Mouse (Mus musculus): Measurements from ENCODE around the gene Fuz. TPM values are rescaled to one million over a fixed set of nuclear protein-coding genes. Genes with fewer than 3 reads are reported as not detected.

Fuz gene
- polyA plus RNA-seq, 1 experiment from 2014 or later = 18.7 TPM

DNA sequence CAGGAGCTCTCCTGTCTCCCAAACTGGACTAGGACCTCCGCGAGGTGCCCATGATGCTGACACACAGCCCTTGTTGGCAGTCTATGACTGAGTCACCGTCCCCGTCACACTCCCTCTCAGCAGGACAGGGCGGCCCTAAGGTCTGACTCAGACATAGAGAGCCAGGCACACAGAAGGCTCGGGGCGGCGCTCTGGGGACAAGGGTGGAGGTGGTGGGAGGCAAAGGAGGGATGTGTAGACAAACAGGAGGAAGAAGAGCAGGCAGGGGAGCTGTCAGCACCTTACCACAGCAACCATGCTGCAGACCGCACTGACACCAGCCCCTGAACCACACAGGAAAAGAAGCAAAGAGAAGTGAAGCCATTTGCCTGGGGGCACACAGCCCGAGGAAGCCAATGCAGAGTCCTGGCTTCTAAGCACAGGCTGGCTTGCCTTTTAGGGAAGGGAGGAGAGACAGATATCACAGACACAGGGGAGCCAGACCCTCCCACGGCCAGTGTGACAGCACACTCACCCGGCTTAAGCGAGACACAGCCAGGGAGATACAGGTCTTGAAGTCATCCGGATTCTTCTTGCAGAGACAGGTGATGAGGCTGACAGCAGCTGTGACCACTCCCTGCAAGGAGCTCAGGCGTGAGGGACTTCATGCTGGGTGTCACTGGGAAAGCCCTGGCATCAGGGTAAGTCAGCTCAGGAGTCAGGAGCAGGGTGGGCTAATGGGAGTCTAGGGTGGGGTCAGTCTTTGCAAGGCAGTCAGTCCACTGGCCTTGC lies 13.0 kb downstream of the Fuz start:
- DNase-seq (ENCODE audit: low spot score) = no peak
- no peaks in the 10 kb centered on the region for H3K9me3 ChIP-seq (ENCODE audit: control insufficient read depth, low read length)
- H3K27ac ChIP-seq (ENCODE audit: low read depth, low read length) = no peak overlapping the region
- H3K27me3 ChIP-seq (ENCODE audit: control insufficient read depth, insufficient read depth, low read length) = no peaks in the 10 kb centered on the region
- H3K4me3 ChIP-seq (ENCODE audit: low read depth, low read length) = no peak overlapping the region
- no peak for ATAC-seq (ENCODE audit: insufficient read depth, low FRiP score, low TSS enrichment)
- no peak overlapping the region for H3K9ac ChIP-seq (ENCODE audit: low read length)
- no peak overlapping the region for H3K4me2 ChIP-seq (ENCODE audit: low read depth)
- H3K36me3 ChIP-seq (ENCODE audit: control insufficient read depth, insufficient read depth, low read length) = peaks cover 35% of the 10 kb centered on the region
- WGBS = 94% methylated on average over 15 of the region's 15 CpGs
- H3K4me1 ChIP-seq (ENCODE audit: control insufficient read depth, insufficient read depth, low read length) = no peaks in the 10 kb centered on the region

DNA sequence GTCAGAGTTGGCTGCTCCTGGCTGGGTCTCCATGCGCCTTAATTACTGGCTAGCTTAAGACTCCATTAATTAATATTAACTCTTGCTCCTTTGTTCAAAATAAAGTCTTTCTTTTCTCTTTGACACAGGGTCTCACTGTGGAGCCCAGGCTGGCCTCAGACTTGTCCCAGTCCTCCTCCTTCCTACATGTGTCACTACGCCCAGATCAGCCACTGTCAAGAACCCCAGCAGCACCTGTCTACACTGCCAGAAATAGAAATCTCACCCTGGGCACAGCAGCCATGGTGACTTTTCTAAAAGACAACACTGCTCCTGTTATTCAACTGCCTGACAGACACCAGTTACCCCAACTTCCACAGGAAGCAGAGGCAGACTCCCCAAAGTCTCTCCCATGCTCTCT lies 18.5 kb downstream of the Fuz start:
- WGBS = 88% methylated on average over 2 of the region's 2 CpGs
- no peaks in the 10 kb centered on the region for H3K27me3 ChIP-seq (ENCODE audit: control insufficient read depth, insufficient read depth, low read length)

DNA sequence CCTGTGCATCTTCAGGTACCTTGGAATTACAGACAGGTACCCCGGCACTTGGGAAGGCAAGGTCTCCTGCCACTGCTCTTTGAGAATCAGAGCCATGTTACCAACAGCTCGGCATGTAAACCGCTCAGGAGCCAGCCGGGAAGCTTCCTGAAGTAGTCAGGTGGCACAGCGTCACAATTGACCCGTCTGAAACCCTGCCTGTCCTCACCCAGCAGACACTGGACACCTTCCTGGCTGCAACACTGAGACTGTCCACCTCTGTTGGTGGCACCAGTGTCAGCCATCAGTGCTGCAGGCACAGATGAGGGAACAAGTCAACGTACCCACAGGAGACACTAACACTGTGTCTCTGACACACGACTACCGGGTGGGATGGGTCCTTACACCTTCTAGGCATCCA lies 19.4 kb downstream of the Fuz start:
- ATAC-seq (ENCODE audit: insufficient read depth, low FRiP score, low TSS enrichment) (no peak), DNase-seq (ENCODE audit: low spot score) (no peak)
- H3K27ac ChIP-seq (ENCODE audit: low read depth, low read length) = no peak overlapping the region
- no peak overlapping the region for H3K4me2 ChIP-seq (ENCODE audit: low read depth)
- H3K4me3 ChIP-seq (ENCODE audit: low read depth, low read length) = no peak overlapping the region
- no peaks in the 10 kb centered on the region for H3K27me3 ChIP-seq (ENCODE audit: control insufficient read depth, insufficient read depth, low read length)
- peaks cover 9% of the 10 kb centered on the region for H3K36me3 ChIP-seq (ENCODE audit: control insufficient read depth, insufficient read depth, low read length)
- 95% methylated on average over 9 of the region's 9 CpGs for WGBS
- no peak overlapping the region for H3K9ac ChIP-seq (ENCODE audit: low read length)
- H3K4me1 ChIP-seq (ENCODE audit: control insufficient read depth, insufficient read depth, low read length) = no peaks in the 10 kb centered on the region
- no peaks in the 10 kb centered on the region for H3K9me3 ChIP-seq (ENCODE audit: control insufficient read depth, low read length)

More for the DNA sequence above, 18.5 kb downstream of the Fuz start:
- Histone ChIP-seq H3K4me3 (ENCODE audit: low read depth, low read length) (no peak overlapping the region), H3K27ac (ENCODE audit: low read depth, low read length) (no peak overlapping the region), H3K4me2 (ENCODE audit: low read depth) (no peak overlapping the region), H3K9me3 (ENCODE audit: control insufficient read depth, low read length) (no peaks in the 10 kb centered on the region), H3K4me1 (ENCODE audit: control insufficient read depth, insufficient read depth, low read length) (no peaks in the 10 kb centered on the region), H3K9ac (ENCODE audit: low read length) (no peak overlapping the region), H3K36me3 (ENCODE audit: control insufficient read depth, insufficient read depth, low read length) (peaks cover 16% of the 10 kb centered on the region)
- ATAC-seq (ENCODE audit: insufficient read depth, low FRiP score, low TSS enrichment) (no peak), DNase-seq (ENCODE audit: low spot score) (no peak)

DNA sequence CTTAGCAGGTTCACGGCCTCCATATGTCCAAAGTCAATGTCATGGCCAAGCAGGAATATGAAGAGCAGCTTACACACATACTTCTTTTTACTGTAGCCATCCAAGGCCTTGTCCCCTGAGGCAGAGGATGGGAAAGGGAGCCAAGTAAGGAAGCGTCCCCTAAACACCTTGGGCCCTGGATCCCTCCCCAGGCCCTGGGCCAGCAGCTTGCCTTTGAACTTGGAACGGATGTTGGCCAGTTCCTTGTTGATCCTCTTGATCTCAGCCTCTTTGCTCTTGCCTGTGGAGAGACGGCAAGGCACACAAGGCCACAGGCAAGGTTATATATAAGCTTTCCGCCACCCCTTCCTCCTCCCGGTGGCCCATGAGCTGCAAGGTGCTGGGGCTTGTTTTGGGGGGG lies 20.3 kb downstream of the Fuz start:
- no peak overlapping the region for H3K4me2 ChIP-seq (ENCODE audit: low read depth)
- no peaks in the 10 kb centered on the region for H3K27me3 ChIP-seq (ENCODE audit: control insufficient read depth, insufficient read depth, low read length)
- H3K9ac ChIP-seq (ENCODE audit: low read length) = no peak overlapping the region
- no peak overlapping the region for H3K4me3 ChIP-seq (ENCODE audit: low read depth, low read length)
- H3K27ac ChIP-seq (ENCODE audit: low read depth, low read length) = no peak overlapping the region
- no peaks in the 10 kb centered on the region for H3K4me1 ChIP-seq (ENCODE audit: control insufficient read depth, insufficient read depth, low read length)
- DNase-seq (ENCODE audit: low spot score) (no peak), ATAC-seq (ENCODE audit: insufficient read depth, low FRiP score, low TSS enrichment) (no peak)
- WGBS = 92% methylated on average over 6 of the region's 6 CpGs
- peaks cover 7% of the 10 kb centered on the region for H3K36me3 ChIP-seq (ENCODE audit: control insufficient read depth, insufficient read depth, low read length)
- no peaks in the 10 kb centered on the region for H3K9me3 ChIP-seq (ENCODE audit: control insufficient read depth, low read length)

DNA sequence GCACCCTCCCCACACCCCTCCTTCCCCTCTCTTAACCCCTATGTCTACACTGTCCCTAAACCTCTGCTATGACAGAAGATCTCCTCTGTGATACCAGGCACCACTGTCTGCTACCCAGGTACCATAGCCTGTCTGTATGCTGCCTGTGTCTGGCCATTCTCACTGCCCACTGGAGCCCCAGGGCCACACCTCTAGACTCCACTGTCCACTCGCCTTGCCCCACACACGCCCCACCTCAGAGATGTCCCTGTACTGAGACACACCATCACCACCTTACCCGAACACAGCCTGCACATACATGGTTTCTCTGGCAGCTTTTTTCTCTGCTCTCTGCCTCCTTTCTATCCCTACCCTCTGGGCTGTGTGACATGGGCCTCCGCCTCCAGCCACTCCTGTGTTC lies 21.0 kb downstream of the Fuz start:
- no peak for DNase-seq (ENCODE audit: low spot score)
- no peak overlapping the region for H3K9ac ChIP-seq (ENCODE audit: low read length)
- H3K4me2 ChIP-seq (ENCODE audit: low read depth) = no peak overlapping the region
- no peaks in the 10 kb centered on the region for H3K27me3 ChIP-seq (ENCODE audit: control insufficient read depth, insufficient read depth, low read length)
- no peaks in the 10 kb centered on the region for H3K4me1 ChIP-seq (ENCODE audit: control insufficient read depth, insufficient read depth, low read length)
- peaks cover 7% of the 10 kb centered on the region for H3K36me3 ChIP-seq (ENCODE audit: control insufficient read depth, insufficient read depth, low read length)
- H3K4me3 ChIP-seq (ENCODE audit: low read depth, low read length) = no peak overlapping the region
- no peak overlapping the region for H3K27ac ChIP-seq (ENCODE audit: low read depth, low read length)
- ATAC-seq (ENCODE audit: insufficient read depth, low FRiP score, low TSS enrichment) = no peak
- 94% methylated on average over 4 of the region's 4 CpGs for WGBS
- H3K9me3 ChIP-seq (ENCODE audit: control insufficient read depth, low read length) = no peaks in the 10 kb centered on the region

DNA sequence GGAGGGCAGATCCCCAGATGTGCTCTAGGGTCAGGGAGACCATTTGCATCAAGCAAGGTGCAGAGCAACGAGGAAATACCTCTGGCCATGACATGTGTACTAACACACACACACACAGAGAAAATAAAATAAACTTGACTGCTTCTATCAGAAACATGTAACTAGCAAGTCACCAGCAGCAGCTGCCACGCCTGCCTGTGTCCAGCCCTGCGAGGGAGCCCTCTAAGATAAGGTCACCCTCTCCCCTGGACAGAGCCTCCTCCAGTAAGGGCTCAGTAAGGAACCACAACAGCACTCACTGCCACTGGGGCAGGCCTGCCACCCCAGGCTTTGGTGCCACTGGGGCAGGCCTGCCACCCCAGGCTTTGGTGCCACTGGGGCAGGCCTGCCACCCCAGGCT lies 22.3 kb downstream of the Fuz start:
- Histone ChIP-seq H3K27me3 (ENCODE audit: control insufficient read depth, insufficient read depth, low read length) (no peaks in the 10 kb centered on the region), H3K4me3 (ENCODE audit: low read depth, low read length) (no peak overlapping the region), H3K4me1 (ENCODE audit: control insufficient read depth, insufficient read depth, low read length) (no peaks in the 10 kb centered on the region), H3K27ac (ENCODE audit: low read depth, low read length) (no peak overlapping the region), H3K36me3 (ENCODE audit: control insufficient read depth, insufficient read depth, low read length) (peaks cover 8% of the 10 kb centered on the region), H3K9me3 (ENCODE audit: control insufficient read depth, low read length) (no peaks in the 10 kb centered on the region), H3K4me2 (ENCODE audit: low read depth) (no peak overlapping the region), H3K9ac (ENCODE audit: low read length) (no peak overlapping the region)
- ATAC-seq (ENCODE audit: insufficient read depth, low FRiP score, low TSS enrichment) (no peak), DNase-seq (ENCODE audit: low spot score) (no peak)
- WGBS = 73% methylated on average over 3 of the region's 3 CpGs

DNA sequence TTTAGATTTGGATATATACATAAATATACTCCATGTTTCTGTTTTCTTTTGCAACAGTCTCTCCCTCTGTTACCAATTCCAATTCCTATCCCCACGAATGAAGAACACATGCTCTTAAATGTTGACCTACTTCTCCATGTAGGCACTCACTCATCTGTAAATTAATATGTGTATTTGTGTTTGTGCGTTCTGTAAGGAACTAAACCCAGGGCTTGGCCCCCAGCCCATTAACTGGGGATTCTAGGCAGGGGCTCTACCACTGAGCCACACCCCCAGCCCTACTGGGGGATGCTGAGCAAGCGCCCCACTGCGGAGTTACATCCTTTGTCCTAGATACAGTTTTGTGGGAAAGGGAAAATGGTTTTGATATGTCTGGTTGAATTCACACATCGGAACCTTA lies 23.2 kb downstream of the Fuz start:
- 94% methylated on average over 5 of the region's 5 CpGs for WGBS

DNA sequence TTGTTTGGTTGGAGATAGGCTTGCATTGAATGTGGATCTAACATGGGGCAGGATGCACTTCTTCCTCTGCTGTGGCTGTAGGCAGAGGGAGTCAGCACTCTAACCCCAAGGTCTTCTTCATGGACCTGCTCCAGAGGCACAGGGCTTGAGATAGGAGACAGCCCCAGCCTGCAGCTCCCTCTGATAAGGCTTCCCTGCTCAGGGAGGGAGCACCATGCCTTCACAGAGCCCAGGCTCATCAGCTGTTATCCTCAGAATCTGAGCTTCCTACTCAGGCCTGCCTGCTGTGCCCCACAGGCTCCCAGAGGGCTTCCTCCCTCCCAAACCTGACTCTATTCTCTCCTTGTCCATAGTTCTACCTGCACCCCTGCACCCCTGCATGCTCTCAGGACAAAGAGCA lies 26.7 kb downstream of the Fuz start:
- ATAC-seq (ENCODE audit: insufficient read depth, low FRiP score, low TSS enrichment) = no peak
- H3K4me1 ChIP-seq (ENCODE audit: control insufficient read depth, insufficient read depth, low read length) = no peaks in the 10 kb centered on the region
- H3K4me3 ChIP-seq (ENCODE audit: low read depth, low read length) = no peak overlapping the region
- no peak for DNase-seq (ENCODE audit: low spot score)
- H3K36me3 ChIP-seq (ENCODE audit: control insufficient read depth, insufficient read depth, low read length) = peaks cover 9% of the 10 kb centered on the region
- H3K27me3 ChIP-seq (ENCODE audit: control insufficient read depth, insufficient read depth, low read length) = no peaks in the 10 kb centered on the region
- no peak overlapping the region for H3K9ac ChIP-seq (ENCODE audit: low read length)
- no peaks in the 10 kb centered on the region for H3K9me3 ChIP-seq (ENCODE audit: control insufficient read depth, low read length)
- no peak overlapping the region for H3K27ac ChIP-seq (ENCODE audit: low read depth, low read length)
- H3K4me2 ChIP-seq (ENCODE audit: low read depth) = no peak overlapping the region

More for the DNA sequence above, 23.2 kb downstream of the Fuz start:
- DNase-seq (ENCODE audit: low spot score) (no peak), ATAC-seq (ENCODE audit: insufficient read depth, low FRiP score, low TSS enrichment) (no peak)
- H3K36me3 ChIP-seq (ENCODE audit: control insufficient read depth, insufficient read depth, low read length) = peaks cover 8% of the 10 kb centered on the region
- no peak overlapping the region for H3K4me2 ChIP-seq (ENCODE audit: low read depth)
- no peaks in the 10 kb centered on the region for H3K9me3 ChIP-seq (ENCODE audit: control insufficient read depth, low read length)
- H3K9ac ChIP-seq (ENCODE audit: low read length) = no peak overlapping the region
- H3K27ac ChIP-seq (ENCODE audit: low read depth, low read length) = no peak overlapping the region
- H3K4me1 ChIP-seq (ENCODE audit: control insufficient read depth, insufficient read depth, low read length) = no peaks in the 10 kb centered on the region
- H3K27me3 ChIP-seq (ENCODE audit: control insufficient read depth, insufficient read depth, low read length) = no peaks in the 10 kb centered on the region
- no peak overlapping the region for H3K4me3 ChIP-seq (ENCODE audit: low read depth, low read length)

DNA sequence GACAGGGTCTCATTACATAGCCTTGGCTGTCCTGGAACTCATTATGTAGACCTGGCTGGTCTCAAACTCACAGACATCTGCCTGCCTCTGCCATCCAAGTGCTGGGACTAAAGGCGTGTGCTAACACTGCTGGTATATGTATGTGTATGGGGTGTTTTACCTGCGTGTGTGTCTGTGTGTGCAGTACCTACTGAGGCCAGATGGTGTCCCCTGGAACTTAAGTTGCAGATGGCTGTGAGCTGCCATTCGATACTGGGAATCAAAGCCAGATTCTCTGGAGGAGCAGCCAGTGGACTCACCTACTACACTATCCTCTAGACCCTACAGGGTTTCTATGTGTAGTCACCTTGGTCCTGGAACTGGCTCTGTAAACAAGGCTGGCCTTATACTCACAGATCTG lies 29.6 kb downstream of the Fuz start:
- Histone ChIP-seq H3K4me2 (ENCODE audit: low read depth) (no peak overlapping the region), H3K9ac (ENCODE audit: low read length) (no peak overlapping the region), H3K36me3 (ENCODE audit: control insufficient read depth, insufficient read depth, low read length) (peaks cover 7% of the 10 kb centered on the region), H3K4me3 (ENCODE audit: low read depth, low read length) (no peak overlapping the region), H3K27ac (ENCODE audit: low read depth, low read length) (no peak overlapping the region), H3K27me3 (ENCODE audit: control insufficient read depth, insufficient read depth, low read length) (no peaks in the 10 kb centered on the region), H3K9me3 (ENCODE audit: control insufficient read depth, low read length) (no peaks in the 10 kb centered on the region), H3K4me1 (ENCODE audit: control insufficient read depth, insufficient read depth, low read length) (peaks cover 9% of the 10 kb centered on the region)
- WGBS = 79% methylated on average over 3 of the region's 3 CpGs
- no peak for ATAC-seq (ENCODE audit: insufficient read depth, low FRiP score, low TSS enrichment)
- no peak for DNase-seq (ENCODE audit: low spot score)
